Mouse (Mus musculus): Measurements from ENCODE around the gene Arl2bp. TPM values are rescaled to one million over a fixed set of nuclear protein-coding genes. Genes with fewer than 3 reads are reported as not detected.
A peak's percentile ranks its signal among the peaks of the same experiment; 100 is the strongest.

The Arl2bp gene
- polyA plus RNA-seq, 1 experiment from 2014 or later = 60.8 TPM

GRCm38 (mm10) chr8:94702844-94703813 lies 36.7 kb downstream of the Arl2bp start:
- Histone ChIP-seq H3K9me3 (ENCODE audit: control insufficient read depth, low read length) (no peaks in the 10 kb centered on the region), H3K4me1 (ENCODE audit: control insufficient read depth in 2 of 2, insufficient read depth in 2 of 2, low read length in 2 of 2) (peaks cover 10 to 11% of the 10 kb centered on the region in 2 experiments), H3K4me3 (ENCODE audit: control insufficient read depth in 1 of 2, insufficient read depth in 1 of 2, low read depth in 1 of 2, low read length in 2 of 2) (peak overlapping the region; percentile 58 to 78), H3K27me3 (ENCODE audit: control insufficient read depth, insufficient read depth, low read length) (peaks cover 5% of the 10 kb centered on the region; the same call in 1 of the 2 replicates), H3K9ac (ENCODE audit: low read length) (peak overlapping the region; percentile 67), H3K27ac (replicated peaks in 1 of 2; ENCODE audit: control insufficient read depth in 1 of 2, insufficient read depth in 1 of 2, low read depth in 2 of 2, low read length in 2 of 2) (peak overlapping the region; percentile 41 to 44; a peak in 2 of 4 replicates), H3K4me2 (ENCODE audit: low read length) (peak overlapping the region; percentile 79), H3K36me3 (ENCODE audit: control insufficient read depth, insufficient read depth, low read length) (no peaks in the 10 kb centered on the region)
- under 1% methylated on average over 35 of the region's 35 CpGs for WGBS
- peak; percentile 72 for ATAC-seq (ENCODE audit: insufficient number of reproducible peaks, insufficient read depth, low FRiP score, low read depth)

DNA sequence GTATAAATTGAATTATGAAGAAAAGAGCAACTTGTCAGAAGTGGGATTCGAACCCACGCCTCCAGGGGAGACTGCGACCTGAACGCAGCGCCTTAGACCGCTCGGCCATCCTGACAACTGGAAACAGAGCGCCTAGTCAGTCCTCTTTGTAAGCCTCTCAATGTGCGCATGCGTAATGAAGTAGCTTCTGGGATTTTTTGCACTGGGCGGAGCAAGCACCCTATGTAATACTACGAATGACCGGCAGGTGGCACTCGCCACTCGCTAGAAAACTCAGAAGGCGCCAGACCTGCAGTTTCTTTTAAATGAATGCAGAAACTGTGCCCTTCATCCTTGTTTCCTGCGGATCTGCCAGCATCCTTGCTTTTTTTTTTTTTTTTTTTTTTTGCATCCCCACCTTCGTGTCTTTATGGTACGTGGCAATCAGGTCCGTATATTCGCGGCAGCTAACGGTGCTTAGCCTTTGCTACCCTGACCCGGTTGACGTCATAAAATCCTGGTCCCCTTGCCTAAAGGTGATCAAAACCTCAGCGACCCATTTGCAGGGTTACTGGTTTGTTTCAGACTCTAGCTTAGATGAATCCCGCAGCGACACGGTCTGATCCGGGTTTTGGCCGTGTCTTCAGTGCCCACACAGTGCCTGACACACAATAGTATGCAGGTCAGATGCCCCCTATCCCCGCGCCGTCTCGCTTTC lies 37.7 kb downstream of the Arl2bp start:
- Histone ChIP-seq H3K9ac (ENCODE audit: low read length) (peak overlapping the region; percentile 68), H3K4me2 (ENCODE audit: low read length) (peak overlapping the region; percentile 80), H3K4me3 (ENCODE audit: control insufficient read depth in 1 of 2, insufficient read depth in 1 of 2, low read depth in 1 of 2, low read length in 2 of 2) (peak overlapping the region; percentile 37 to 58), H3K27ac (replicated peaks in 1 of 2; ENCODE audit: control insufficient read depth in 1 of 2, insufficient read depth in 1 of 2, low read depth in 2 of 2, low read length in 2 of 2) (no peak overlapping the region), H3K27me3 (ENCODE audit: control insufficient read depth, insufficient read depth, low read length) (0 out of 2 replicates have a peak, but pooled peaks cover 4% of the 10 kb centered on the region), H3K36me3 (ENCODE audit: control insufficient read depth, insufficient read depth, low read length) (no peaks in the 10 kb centered on the region), H3K4me1 (ENCODE audit: control insufficient read depth in 2 of 2, insufficient read depth in 2 of 2, low read length in 2 of 2) (peaks cover 10 to 11% of the 10 kb centered on the region in 2 experiments), H3K9me3 (ENCODE audit: control insufficient read depth, low read length) (no peaks in the 10 kb centered on the region)
- ATAC-seq (ENCODE audit: insufficient number of reproducible peaks, insufficient read depth, low FRiP score, low read depth) = peak; percentile 85
- WGBS = under 1% methylated on average over 35 of the region's 35 CpGs

DNA sequence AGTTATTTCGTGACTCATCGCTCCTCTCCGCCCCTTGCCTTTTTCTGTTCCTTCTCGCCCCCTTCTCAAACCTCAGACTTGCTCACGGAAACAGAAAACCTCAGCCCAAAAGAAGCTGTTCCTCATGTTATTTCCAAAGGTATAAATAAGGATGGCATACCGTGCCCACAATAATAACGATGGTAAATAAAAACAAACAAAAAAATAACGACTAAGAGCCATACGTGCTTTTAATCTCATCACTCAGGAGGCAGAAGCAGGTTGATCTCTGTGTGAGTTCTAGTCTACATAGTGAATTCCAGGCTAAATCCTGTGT lies 38.2 kb downstream of the Arl2bp start:
- peak overlapping the region; percentile 80 for H3K4me2 ChIP-seq (ENCODE audit: low read length)
- H3K4me3 ChIP-seq (ENCODE audit: control insufficient read depth in 1 of 2, insufficient read depth in 1 of 2, low read depth in 1 of 2, low read length in 2 of 2) = peak overlapping the region; percentile 37 to 48
- H3K9ac ChIP-seq (ENCODE audit: low read length) = peak overlapping the region; percentile 68
- no peak for ATAC-seq (ENCODE audit: insufficient number of reproducible peaks, insufficient read depth, low FRiP score, low read depth)
- no peak overlapping the region for H3K27ac ChIP-seq (replicated peaks in 1 of 2; ENCODE audit: control insufficient read depth in 1 of 2, insufficient read depth in 1 of 2, low read depth in 2 of 2, low read length in 2 of 2)
- 0 out of 2 replicates have a peak, but pooled peaks cover 4% of the 10 kb centered on the region for H3K27me3 ChIP-seq (ENCODE audit: control insufficient read depth, insufficient read depth, low read length)
- peaks cover 10 to 11% of the 10 kb centered on the region in 2 experiments for H3K4me1 ChIP-seq (ENCODE audit: control insufficient read depth in 2 of 2, insufficient read depth in 2 of 2, low read length in 2 of 2)
- no peaks in the 10 kb centered on the region for H3K36me3 ChIP-seq (ENCODE audit: control insufficient read depth, insufficient read depth, low read length)
- 19% methylated on average over 9 of the region's 9 CpGs for WGBS
- no peaks in the 10 kb centered on the region for H3K9me3 ChIP-seq (ENCODE audit: control insufficient read depth, low read length)

- Histone ChIP-seq H3K9me3 (ENCODE audit: control insufficient read depth, low read length) (no peaks in the 10 kb centered on the region), H3K4me3 (ENCODE audit: control insufficient read depth in 1 of 2, insufficient read depth in 1 of 2, low read depth in 1 of 2, low read length in 2 of 2) (no peak overlapping the region), H3K27me3 (ENCODE audit: control insufficient read depth, insufficient read depth, low read length) (no peaks in the 10 kb centered on the region), H3K36me3 (ENCODE audit: control insufficient read depth, insufficient read depth, low read length) (no peaks in the 10 kb centered on the region), H3K4me1 (ENCODE audit: control insufficient read depth in 2 of 2, insufficient read depth in 2 of 2, low read length in 2 of 2) (peaks cover 10 to 11% of the 10 kb centered on the region in 2 experiments), H3K9ac (ENCODE audit: low read length) (no peak overlapping the region), H3K27ac (replicated peaks in 1 of 2; ENCODE audit: control insufficient read depth in 1 of 2, insufficient read depth in 1 of 2, low read depth in 2 of 2, low read length in 2 of 2) (no peak overlapping the region), H3K4me2 (ENCODE audit: low read length) (no peak overlapping the region)
- 62% methylated on average over 10 of the region's 10 CpGs for WGBS
- ATAC-seq (ENCODE audit: insufficient number of reproducible peaks, insufficient read depth, low FRiP score, low read depth) = no peak
Measured at GRCm38 (mm10) chr8:94705581-94706245, 39.3 kb downstream of the Arl2bp start.

DNA sequence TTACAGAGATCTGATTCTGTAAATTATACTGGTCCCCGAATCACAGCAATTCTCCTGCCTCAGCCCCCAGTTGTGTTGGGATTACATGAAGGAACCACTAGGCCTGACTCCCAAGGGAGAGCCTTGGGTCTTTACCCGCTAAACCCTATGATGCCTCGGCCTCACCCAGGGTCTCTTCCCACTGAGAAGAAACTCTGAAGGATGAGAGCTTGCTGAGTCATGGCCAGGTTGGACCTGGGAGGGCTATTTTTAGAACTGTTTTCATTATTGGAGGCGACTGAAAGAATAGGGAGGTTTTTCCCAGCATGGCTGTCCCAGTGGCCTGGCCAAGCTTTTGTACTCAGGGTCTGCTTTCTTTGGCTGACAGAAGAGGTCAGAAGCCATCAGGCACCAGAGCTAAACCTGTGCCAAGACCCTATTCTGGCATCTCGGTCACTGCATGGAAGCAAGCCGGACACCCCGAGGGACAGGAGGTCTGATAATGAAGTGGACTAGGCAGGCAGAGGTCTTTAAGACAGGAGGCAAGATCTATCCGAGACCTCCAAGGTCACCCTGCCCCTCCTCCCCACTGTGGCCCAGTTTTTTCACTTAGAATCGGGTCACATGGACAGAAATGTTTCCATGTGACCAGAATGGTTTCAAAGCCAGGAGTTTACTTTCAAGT lies 40.5 kb downstream of the Arl2bp start:
- 57% methylated on average over 9 of the region's 9 CpGs for WGBS
- Histone ChIP-seq H3K9ac (ENCODE audit: low read length) (no peak overlapping the region; the same call in 1 of the 2 replicates), H3K27ac (replicated peaks in 1 of 2; ENCODE audit: control insufficient read depth in 1 of 2, insufficient read depth in 1 of 2, low read depth in 2 of 2, low read length in 2 of 2) (0 out of 4 replicates have a peak overlapping the region, but pooled peaks of 1 of the 2 experiments have one; percentile 3), H3K4me2 (ENCODE audit: low read length) (no peak overlapping the region), H3K4me1 (ENCODE audit: control insufficient read depth in 2 of 2, insufficient read depth in 2 of 2, low read length in 2 of 2) (peaks cover 12 to 18% of the 10 kb centered on the region in 2 experiments), H3K27me3 (ENCODE audit: control insufficient read depth, insufficient read depth, low read length) (no peaks in the 10 kb centered on the region), H3K4me3 (ENCODE audit: control insufficient read depth in 1 of 2, insufficient read depth in 1 of 2, low read depth in 1 of 2, low read length in 2 of 2) (no peak overlapping the region), H3K36me3 (ENCODE audit: control insufficient read depth, insufficient read depth, low read length) (no peaks in the 10 kb centered on the region), H3K9me3 (ENCODE audit: control insufficient read depth, low read length) (no peaks in the 10 kb centered on the region)
- no peak for ATAC-seq (ENCODE audit: insufficient number of reproducible peaks, insufficient read depth, low FRiP score, low read depth)

DNA sequence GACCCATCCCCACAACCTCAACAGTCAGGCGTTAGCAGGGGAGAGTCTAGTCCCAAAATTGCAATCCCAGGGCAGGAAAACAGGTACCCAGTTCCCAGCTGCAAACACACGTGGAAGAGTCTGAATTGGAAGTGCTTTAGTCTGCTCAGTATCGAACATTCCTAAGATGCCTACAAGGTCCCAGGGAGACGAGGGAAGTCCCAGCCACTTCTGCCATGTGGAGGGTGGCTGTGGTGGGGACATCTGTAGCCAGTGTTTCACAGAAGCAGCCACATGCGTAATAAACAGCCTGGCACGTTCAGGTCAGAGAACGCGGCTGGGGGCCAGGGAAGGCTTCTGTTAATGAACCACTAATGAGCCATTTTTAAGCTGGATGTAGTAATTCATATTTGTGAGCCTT lies 43.9 kb downstream of the Arl2bp start:
- Histone ChIP-seq H3K9ac (ENCODE audit: low read length) (no peak overlapping the region), H3K4me2 (ENCODE audit: low read length) (no peak overlapping the region), H3K4me3 (ENCODE audit: control insufficient read depth in 1 of 2, insufficient read depth in 1 of 2, low read depth in 1 of 2, low read length in 2 of 2) (no peak overlapping the region), H3K4me1 (ENCODE audit: control insufficient read depth in 2 of 2, insufficient read depth in 2 of 2, low read length in 2 of 2) (peaks cover 12 to 18% of the 10 kb centered on the region in 2 experiments), H3K27me3 (ENCODE audit: control insufficient read depth, insufficient read depth, low read length) (no peaks in the 10 kb centered on the region), H3K36me3 (ENCODE audit: control insufficient read depth, insufficient read depth, low read length) (no peaks in the 10 kb centered on the region), H3K9me3 (ENCODE audit: control insufficient read depth, low read length) (no peaks in the 10 kb centered on the region), H3K27ac (replicated peaks in 1 of 2; ENCODE audit: control insufficient read depth in 1 of 2, insufficient read depth in 1 of 2, low read depth in 2 of 2, low read length in 2 of 2) (no peak overlapping the region)
- ATAC-seq (ENCODE audit: insufficient number of reproducible peaks, insufficient read depth, low FRiP score, low read depth) = no peak
- WGBS = 54% methylated on average over 8 of the region's 8 CpGs

Measured in heart, embryonic 14.5 days (tissue).